Mouse (Mus musculus) CH12.LX (cell line): ENCODE data around the gene Cabin1. TPM values are rescaled to one million over a fixed set of nuclear protein-coding genes. Genes with fewer than 3 reads are reported as not detected.

ENCODE experiments used
- DNase-seq: peaks from one replicate; pipeline ENCODE4 v3.0.0-alpha.2; 2013; ENCODE audit errors: extremely low read depth
- H3K27ac ChIP-seq: 2 replicates; pipeline ENCODE4 v1.5.1; 2012; ENCODE audit warnings: low read depth, mild to moderate bottlenecking, control low read depth, moderate library complexity; ENCODE audit not compliant: insufficient read depth
- H3K27me3 ChIP-seq: replicated peaks from 2 replicates; pipeline ENCODE3; 2012; ENCODE audit warnings: inconsistent platforms
- H3K36me3 ChIP-seq, 2 experiments: replicated peaks in 1 of 2; 2 replicates each; pipeline versions ENCODE3 to v1.6.1; 2012; ENCODE audit warnings: inconsistent platforms in 1 of 2, low read length in 1 of 2, mild to moderate bottlenecking in 1 of 2, mixed read lengths in 1 of 2, moderate library complexity in 1 of 2; ENCODE audit not compliant: control insufficient read depth in 1 of 2, insufficient read depth in 1 of 2
- H3K4me1 ChIP-seq, 2 experiments: 2 replicates each; pipeline ENCODE4 v1.6.1; 2012; ENCODE audit warnings: inconsistent platforms in 1 of 2, moderate library complexity in 1 of 2; ENCODE audit not compliant: insufficient read depth in 2 of 2, control insufficient read depth in 1 of 2
- H3K4me2 ChIP-seq: 2 replicates; pipeline ENCODE4 v1.6.1; 2012; ENCODE audit warnings: low read depth, mild to moderate bottlenecking, control low read depth; ENCODE audit not compliant: poor library complexity, insufficient read depth, severe bottlenecking
- H3K4me3 ChIP-seq, 3 experiments: fragments of 150-350 bp in 1 of 3; sonication (generic) in 1 of 3; replicated peaks in 1 of 3; 2 replicates each; pipeline versions ENCODE3 to v1.5.1; 2011 to 2012; ENCODE audit warnings: low read depth in 2 of 3, low read length in 2 of 3, mild to moderate bottlenecking in 2 of 3, moderate library complexity in 2 of 3, control low read depth in 1 of 3, improper control_type of control experiment in 1 of 3, inconsistent platforms in 1 of 3, mixed read lengths in 1 of 3; ENCODE audit not compliant: poor library complexity in 1 of 3
- H3K79me2 ChIP-seq: replicated peaks from 2 replicates; pipeline ENCODE4 v1.6.1; 2012; ENCODE audit warnings: mild to moderate bottlenecking, moderate library complexity; ENCODE audit not compliant: control insufficient read depth, poor library complexity, insufficient read depth, severe bottlenecking; ENCODE audit errors: extremely low read depth
- H3K9ac ChIP-seq: 2 replicates; pipeline ENCODE4 v1.6.1; 2012; ENCODE audit warnings: low read depth, mild to moderate bottlenecking, control low read depth, moderate library complexity; ENCODE audit not compliant: insufficient read depth
- H3K9me3 ChIP-seq: replicated peaks from 2 replicates; pipeline ENCODE3; 2012; ENCODE audit warnings: low read length, inconsistent platforms, mixed read lengths
- CHD1 ChIP-seq: IDR thresholded peaks from 2 replicates; pipeline ENCODE4 v1.6.1; 2012; ENCODE audit warnings: low read depth, low read length, improper control_type of control experiment, inconsistent platforms
- CHD2 ChIP-seq: IDR thresholded peaks from 2 replicates; pipeline ENCODE4 v1.6.1; 2011; ENCODE audit warnings: low read length, improper control_type of control experiment
- E2F4 ChIP-seq: IDR thresholded peaks from 2 replicates; pipeline ENCODE4 v1.6.1; 2011; ENCODE audit warnings: low read depth, low read length, improper control_type of control experiment; ENCODE audit not compliant: insufficient replicate concordance
- EP300 ChIP-seq: IDR thresholded peaks from 2 replicates; pipeline ENCODE4 v1.6.1; 2011; ENCODE audit warnings: low read length, improper control_type of control experiment
- HCFC1 ChIP-seq: IDR thresholded peaks from 2 replicates; pipeline ENCODE4 v1.6.1; 2012; ENCODE audit warnings: low read depth, mild to moderate bottlenecking, inconsistent platforms, low read length, improper control_type of control experiment
- KAT2A ChIP-seq: IDR thresholded peaks from 2 replicates; pipeline ENCODE4 v1.6.1; 2012; ENCODE audit warnings: low read length, improper control_type of control experiment, inconsistent platforms; ENCODE audit not compliant: insufficient replicate concordance
- MAX ChIP-seq: IDR thresholded peaks from 2 replicates; pipeline ENCODE4 v1.6.1; 2011; ENCODE audit warnings: low read length, improper control_type of control experiment
- MAZ ChIP-seq: IDR thresholded peaks from 2 replicates; pipeline ENCODE4 v1.6.1; 2012; ENCODE audit warnings: low read depth, mild to moderate bottlenecking, inconsistent platforms, low read length, improper control_type of control experiment, moderate library complexity
- MXI1 ChIP-seq: IDR thresholded peaks from 2 replicates; pipeline ENCODE4 v1.6.1; 2011; ENCODE audit warnings: mild to moderate bottlenecking, low read depth, low read length, improper control_type of control experiment
- NELFE ChIP-seq: IDR thresholded peaks from 2 replicates; pipeline ENCODE4 v1.6.1; 2011; ENCODE audit warnings: low read depth, low read length, improper control_type of control experiment
- POLR2A ChIP-seq: IDR thresholded peaks from 2 replicates; pipeline ENCODE4 v1.6.1; 2011; ENCODE audit warnings: low read depth, mild to moderate bottlenecking, improper control_type of control experiment, low read length
- POLR2AphosphoS2 ChIP-seq: IDR thresholded peaks from 2 replicates; pipeline ENCODE4 v1.6.1; 2011; ENCODE audit warnings: low read depth, low read length, improper control_type of control experiment
- SIN3A ChIP-seq: IDR thresholded peaks from 2 replicates; pipeline ENCODE4 v1.6.1; 2012; ENCODE audit warnings: low read length, improper control_type of control experiment, inconsistent platforms
- SMC3 ChIP-seq: IDR thresholded peaks from 2 replicates; pipeline ENCODE4 v1.6.1; 2011; ENCODE audit warnings: low read depth, low read length, improper control_type of control experiment
- TBP ChIP-seq: conservative IDR thresholded peaks from 2 replicates; pipeline ENCODE4 v1.6.1; 2011; ENCODE audit warnings: low read depth, low read length, improper control_type of control experiment
- TCF12 ChIP-seq: IDR thresholded peaks from 2 replicates; pipeline ENCODE4 v1.6.1; 2014; ENCODE audit warnings: low read depth, mild to moderate bottlenecking, inconsistent platforms, low read length, improper control_type of control experiment
- ZKSCAN1 ChIP-seq: IDR thresholded peaks from 2 replicates; pipeline ENCODE4 v1.6.1; 2012; ENCODE audit warnings: low read depth, inconsistent platforms, low read length, improper control_type of control experiment, borderline replicate concordance
- dilution Hi-C: fragments of 300-500 bp; cut with MboI; formaldehyde crosslinking; loops from 2 replicates; pipeline ENCODE4 v1.14.3; 2020; ENCODE audit warnings: low sequenced_read_pairs; ENCODE audit not compliant: extremely low pct_unique_long_range_greater_than_20kb, extremely low pct_ligation_motif_present
- in situ Hi-C: fragments of 300-500 bp; cut with MboI; formaldehyde crosslinking; loops from 3 replicates; pipeline ENCODE4 v1.14.3; 2019; ENCODE audit warnings: low sequenced_read_pairs, low pct_ligation_motif_present, low pct_unique_long_range_greater_than_20kb, mixed read lengths
- polyA plus RNA-seq: library from polyadenylated mRNA; unstranded; fragments of >175 nt; gene quantifications from 2 replicates; pipeline ENCODE4 v1.2.1, GENCODE M21; 2012; ENCODE audit warnings: low read depth; ENCODE audit not compliant: insufficient read length
- total RNA-seq, 2 experiments: library from RNA; depleted of rRNA; stranded (reverse); fragments of 300-350 nt in 1 of 2; fragments of >200 nt in 1 of 2; gene quantifications; 2 replicates each; pipeline ENCODE4 v1.2.3; 2012 to 2014

Cabin1 gene
- total and polyA plus RNA-seq, 3 experiments, result 12.0 to 46.0 (median 29.0) TPM

GRCm38 (mm10) chr10:75633576-75634139 is 130.5 kb downstream of the Cabin1 start:
- no peak overlapping the region for H3K4me2 ChIP-seq
- TF ChIP-seq HCFC1, result peak; percentile 78
- no peak for TF ChIP-seq KAT2A
- in situ Hi-C loops (loop anchor here (10.0 kb wide), 1 partner anchor 49 kb away; the partner anchor contains the start of gene Ggt5), dilution Hi-C loops (no loop called here)
- H3K4me3 ChIP-seq, result no peak overlapping the region
- H3K9ac ChIP-seq, result no peak overlapping the region
- peaks cover 6% of the 10 kb centered on the region for H3K9me3 ChIP-seq
- no peak for DNase-seq
- no peak overlapping the region for H3K27ac ChIP-seq
- H3K27me3 ChIP-seq, result no peaks in the 10 kb centered on the region
- peaks cover 0 to 21% of the 10 kb centered on the region in 2 experiments for H3K36me3 ChIP-seq
- H3K4me1 ChIP-seq, result peaks cover 8 to 18% of the 10 kb centered on the region in 2 experiments; a peak in 3 of 4 replicates
- H3K79me2 ChIP-seq, result no peaks in the 10 kb centered on the region

GRCm38 (mm10) chr10:75633048-75633447 is 131.1 kb downstream of the Cabin1 start:
- H3K27ac ChIP-seq, result no peak overlapping the region
- in situ Hi-C loops (loop anchor here (10.0 kb wide), 1 partner anchor 48 kb away; the partner anchor contains the start of gene Ggt5), dilution Hi-C loops (no loop called here)
- DNase-seq, result no peak
- H3K4me2 ChIP-seq, result no peak overlapping the region
- H3K79me2 ChIP-seq, result no peaks in the 10 kb centered on the region
- H3K4me3 ChIP-seq, result no peak overlapping the region
- H3K36me3 ChIP-seq, result peaks cover 0 to 15% of the 10 kb centered on the region in 2 experiments
- H3K4me1 ChIP-seq, result peaks cover 2 to 18% of the 10 kb centered on the region in 2 experiments; a peak in 3 of 4 replicates
- no peak overlapping the region for H3K9ac ChIP-seq
- TF ChIP-seq EP300, result no peak
- TF ChIP-seq SIN3A, result no peak
- no peak for TF ChIP-seq MXI1
- no peak for TF ChIP-seq TBP
- TF ChIP-seq TCF12, result no peak
- TF ChIP-seq HCFC1, result no peak
- no peak for TF ChIP-seq SMC3
- no peak for TF ChIP-seq POLR2A
- no peak for TF ChIP-seq NELFE
- TF ChIP-seq POLR2AphosphoS2, result no peak
- no peak for TF ChIP-seq MAX
- no peak for TF ChIP-seq CHD1
- TF ChIP-seq CHD2, result no peak
- no peak for TF ChIP-seq E2F4
- no peak for TF ChIP-seq ZKSCAN1
- no peak for TF ChIP-seq MAZ
- H3K27me3 ChIP-seq, result no peaks in the 10 kb centered on the region
- peaks cover 6% of the 10 kb centered on the region for H3K9me3 ChIP-seq
